Comparison of ENCODE assay signal across 13 mouse cellular contexts in the genomic region with DNA sequence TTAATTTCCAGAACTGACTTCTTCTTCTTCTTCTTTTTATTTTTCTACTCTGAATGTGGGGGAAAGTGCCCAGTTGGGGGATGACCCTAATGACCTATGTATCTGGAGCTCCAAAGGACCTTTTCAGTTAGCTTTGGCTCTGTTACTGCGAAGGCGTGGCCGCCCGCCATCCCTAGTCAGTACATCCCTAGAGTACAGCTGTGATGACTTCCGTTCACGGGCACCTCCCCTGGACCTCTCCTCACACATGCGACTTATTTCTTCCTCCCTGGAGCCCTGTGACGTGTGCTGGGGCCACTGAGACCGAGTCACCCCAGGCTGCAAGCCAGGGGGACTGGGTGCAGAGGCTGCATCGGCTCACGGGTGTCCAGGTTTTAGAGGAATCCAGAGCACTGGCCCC. TPM values are rescaled to one million over a fixed set of nuclear protein-coding genes. Genes with fewer than 3 reads are reported as not detected.
A peak's percentile ranks its signal among the peaks of the same experiment; 100 is the strongest.
DNase-seq lines count a peak whose midpoint lies in the region; ATAC-seq lines count a peak whose summit lies in the region.
"Had no signal": no experiment of that assay in that cellular context is flagged by ENCODE, and none has a peak within 500 bp of the region (broad histone marks: within the 10 kb centered on the region; RNA-seq: fewer than 3 reads in every experiment).

No protein-coding gene starts in this region.

- H3K9ac ChIP-seq in forebrain, embryonic 11.5 days (ENCODE audit: low read length) = no peak overlapping the region
- no peak overlapping the region for H3K9ac ChIP-seq in liver, embryonic 11.5 days (ENCODE audit: low read depth, low read length)
- no peak overlapping the region for H3K9ac ChIP-seq in heart, embryonic 15.5 days
- H3K9ac ChIP-seq in midbrain, embryonic 13.5 days (replicated peaks) = no peak overlapping the region
- H3K9ac ChIP-seq: liver, embryonic 15.5 days had no signal

- H3K9me3 ChIP-seq in forebrain, embryonic 10.5 days = no peaks in the 10 kb centered on the region
- H3K9me3 ChIP-seq in forebrain, embryonic 11.5 days (ENCODE audit: control insufficient read depth, low read length) = no peaks in the 10 kb centered on the region
- H3K9me3 ChIP-seq in liver, embryonic 11.5 days (ENCODE audit: control insufficient read depth, low read length) = no peaks in the 10 kb centered on the region
- H3K9me3 ChIP-seq in heart, embryonic 15.5 days (replicated peaks) = no peaks in the 10 kb centered on the region
- H3K9me3 ChIP-seq in midbrain, embryonic 13.5 days = no peaks in the 10 kb centered on the region
- H3K9me3 ChIP-seq: liver, embryonic 15.5 days had no signal

- no peak for DNase-seq in forebrain, embryonic 10.5 days (ENCODE audit: extremely low spot score, low spot score)
- DNase-seq in forebrain, embryonic 11.5 days (ENCODE audit: low spot score) = no peak
- no peak for DNase-seq in liver, embryonic 11.5 days (ENCODE audit: low spot score)
- DNase-seq in liver = no peak
- DNase-seq in kidney, postnatal 36 days = peak; percentile 39 to 41
- DNase-seq in cerebellum, adult 11-12 months = no peak
- DNase-seq: cerebellum, postnatal 14 days; layer of hippocampus, adult 9-11 months; right cerebral cortex, postnatal 14 days had no signal

- peaks cover 24% of the 10 kb centered on the region for H3K36me3 ChIP-seq in forebrain, embryonic 10.5 days (replicated peaks)
- H3K36me3 ChIP-seq in forebrain, embryonic 11.5 days (ENCODE audit: control insufficient read depth, insufficient read depth, low read length) = no peaks in the 10 kb centered on the region
- H3K36me3 ChIP-seq in liver, embryonic 11.5 days (ENCODE audit: control insufficient read depth, insufficient read depth, low read length) = peaks cover 3% of the 10 kb centered on the region
- no peaks in the 10 kb centered on the region for H3K36me3 ChIP-seq in heart, embryonic 15.5 days
- H3K36me3 ChIP-seq in midbrain, embryonic 13.5 days = no peaks in the 10 kb centered on the region

- ATAC-seq in forebrain, embryonic 11.5 days (replicated peaks; ENCODE audit: low FRiP score) = no peak
- no peak for ATAC-seq in liver, embryonic 11.5 days (replicated peaks; ENCODE audit: low FRiP score)
- no peak for ATAC-seq in heart, embryonic 15.5 days (replicated peaks; ENCODE audit: insufficient number of reproducible peaks, insufficient read depth, low FRiP score, low read depth)
- no peak for ATAC-seq in midbrain, embryonic 13.5 days
- ATAC-seq: midbrain, embryonic 16.5 days had no signal

- H3K27ac ChIP-seq in forebrain, embryonic 10.5 days = peak overlapping the region; percentile 42; the same call in 1 of the 2 replicates
- no peak overlapping the region for H3K27ac ChIP-seq in forebrain, embryonic 11.5 days (ENCODE audit: low read depth, low read length)
- H3K27ac ChIP-seq in liver, embryonic 11.5 days (ENCODE audit: low read depth, low read length) = no peak overlapping the region
- peak overlapping the region; percentile 92 for H3K27ac ChIP-seq in heart, embryonic 15.5 days
- no peak overlapping the region for H3K27ac ChIP-seq in midbrain, embryonic 13.5 days

- peaks cover 52% of the 10 kb centered on the region for H3K4me1 ChIP-seq in forebrain, embryonic 10.5 days
- peaks cover 17% of the 10 kb centered on the region for H3K4me1 ChIP-seq in forebrain, embryonic 11.5 days (replicated peaks; ENCODE audit: control insufficient read depth, insufficient read depth, low read length)
- peaks cover 40% of the 10 kb centered on the region for H3K4me1 ChIP-seq in liver, embryonic 11.5 days (replicated peaks; ENCODE audit: control insufficient read depth, insufficient read depth, low read length)
- H3K4me1 ChIP-seq in heart, embryonic 15.5 days (replicated peaks) = peaks cover 55% of the 10 kb centered on the region
- peaks cover 42% of the 10 kb centered on the region for H3K4me1 ChIP-seq in midbrain, embryonic 13.5 days (replicated peaks)

- 93% methylated on average over 11 of the region's 11 CpGs for WGBS in forebrain, embryonic 10.5 days
- WGBS in forebrain, embryonic 11.5 days = 92% methylated on average over 11 of the region's 11 CpGs
- 85% methylated on average over 11 of the region's 11 CpGs for WGBS in liver, embryonic 11.5 days
- WGBS in heart, embryonic 15.5 days = 69% methylated on average over 11 of the region's 11 CpGs
- WGBS in midbrain, embryonic 13.5 days = 87% methylated on average over 11 of the region's 11 CpGs

- peak overlapping the region; percentile 30; the same call in 1 of the 2 replicates for H3K4me3 ChIP-seq in forebrain, embryonic 10.5 days
- H3K4me3 ChIP-seq in forebrain, embryonic 11.5 days (ENCODE audit: low read depth, low read length) = no peak overlapping the region
- no peak overlapping the region for H3K4me3 ChIP-seq in liver, embryonic 11.5 days (ENCODE audit: low read depth, low read length)
- H3K4me3 ChIP-seq in heart, embryonic 15.5 days = no peak overlapping the region
- no peak overlapping the region for H3K4me3 ChIP-seq in midbrain, embryonic 13.5 days (replicated peaks)
- H3K4me3 ChIP-seq: liver, embryonic 15.5 days had no signal

- H3K4me2 ChIP-seq in forebrain, embryonic 11.5 days (ENCODE audit: low read depth, low read length, severe bottlenecking) = no peak overlapping the region
- H3K4me2 ChIP-seq in liver, embryonic 11.5 days = peak overlapping the region; percentile 36
- peak overlapping the region; percentile 16; the same call in 1 of the 2 replicates for H3K4me2 ChIP-seq in heart, embryonic 15.5 days
- H3K4me2 ChIP-seq in midbrain, embryonic 13.5 days (replicated peaks) = no peak overlapping the region

- H3K27me3 ChIP-seq in forebrain, embryonic 10.5 days (ENCODE audit: poor library complexity, severe bottlenecking) = peaks cover 41% of the 10 kb centered on the region
- H3K27me3 ChIP-seq in forebrain, embryonic 11.5 days (ENCODE audit: control insufficient read depth, insufficient read depth, low read length) = peaks cover 2% of the 10 kb centered on the region; the same call in 1 of the 2 replicates
- no peaks in the 10 kb centered on the region for H3K27me3 ChIP-seq in liver, embryonic 11.5 days (replicated peaks; ENCODE audit: control insufficient read depth, insufficient read depth, low read length)
- H3K27me3 ChIP-seq in heart, embryonic 15.5 days = no peaks in the 10 kb centered on the region
- no peaks in the 10 kb centered on the region for H3K27me3 ChIP-seq in midbrain, embryonic 13.5 days
- H3K27me3 ChIP-seq: liver, embryonic 15.5 days had no signal

RNA-seq across cellular contexts. Expression of a gene that starts 59.5 kb away (rescaled TPM):
- polyA plus RNA-seq in forebrain, embryonic 10.5 days (2016; fragmentation: Nextera tagmentation; extraction: Ambion mirVana) = 27.5 and 28.6 TPM in 2 replicates
- polyA plus RNA-seq in forebrain, embryonic 11.5 days (2014; fragmentation: Nextera tagmentation; extraction: Ambion mirVana) = 35.0 and 35.2 TPM in 2 replicates
- polyA plus RNA-seq in liver, embryonic 11.5 days (2014; fragmentation: Nextera tagmentation; extraction: Ambion mirVana) = 51.9 and 61.4 TPM in 2 replicates
- 51.3 and 77.2 TPM in 2 replicates for polyA plus RNA-seq in heart, embryonic 15.5 days (2015; fragmentation: Nextera tagmentation; extraction: Ambion mirVana)
- polyA plus RNA-seq in midbrain, embryonic 13.5 days (2015; fragmentation: Nextera tagmentation; extraction: Ambion mirVana) = 12.7 and 19.4 TPM in 2 replicates

Comparison
In these comparisons a context has a peak if more than half of its experiments do, and no peak if none do; other contexts are left out.
1. H3K27ac ChIP-seq: peak in forebrain, embryonic 10.5 days (single experiment) and heart, embryonic 15.5 days (single experiment); none in forebrain, embryonic 11.5 days (single experiment), liver, embryonic 11.5 days (single experiment) and midbrain, embryonic 13.5 days (single experiment).
2. DNase-seq: peak in kidney, postnatal 36 days (2 of 2); none in forebrain, embryonic 10.5 days (single experiment), forebrain, embryonic 11.5 days (single experiment), liver, embryonic 11.5 days (single experiment), liver (single experiment) and cerebellum, adult 11-12 months (single experiment).
3. H3K4me2 ChIP-seq: peak in liver, embryonic 11.5 days (single experiment) and heart, embryonic 15.5 days (single experiment); none in forebrain, embryonic 11.5 days (single experiment) and midbrain, embryonic 13.5 days (single experiment).